Mouse (Mus musculus): ENCODE measurements at regions not wholly inside any gene's neighbourhood (a gene's known extent, or its start where the extent isn't known, plus 50 kb on each side); places are given as distances from the start of the nearest gene placed in this dataset.
"Not testable (repeated sequence)": the region's sequence is repeated elsewhere in the genome, so short reads cannot be mapped to it uniquely, and the experiment has no call there.

- intact Hi-C loops (cut with DNase I): no loop called here
- Histone ChIP-seq H3K4me3 (no peak overlapping the region), H3K27ac (no peak overlapping the region)
- TF ChIP-seq CTCF (IDR thresholded peaks at IDR 0.05): no peak
- no peak for DNase-seq
Observed at GRCm38 (mm10) chr6:144903156-144903555, 121.4 kb upstream of the Sox5 start.

DNA sequence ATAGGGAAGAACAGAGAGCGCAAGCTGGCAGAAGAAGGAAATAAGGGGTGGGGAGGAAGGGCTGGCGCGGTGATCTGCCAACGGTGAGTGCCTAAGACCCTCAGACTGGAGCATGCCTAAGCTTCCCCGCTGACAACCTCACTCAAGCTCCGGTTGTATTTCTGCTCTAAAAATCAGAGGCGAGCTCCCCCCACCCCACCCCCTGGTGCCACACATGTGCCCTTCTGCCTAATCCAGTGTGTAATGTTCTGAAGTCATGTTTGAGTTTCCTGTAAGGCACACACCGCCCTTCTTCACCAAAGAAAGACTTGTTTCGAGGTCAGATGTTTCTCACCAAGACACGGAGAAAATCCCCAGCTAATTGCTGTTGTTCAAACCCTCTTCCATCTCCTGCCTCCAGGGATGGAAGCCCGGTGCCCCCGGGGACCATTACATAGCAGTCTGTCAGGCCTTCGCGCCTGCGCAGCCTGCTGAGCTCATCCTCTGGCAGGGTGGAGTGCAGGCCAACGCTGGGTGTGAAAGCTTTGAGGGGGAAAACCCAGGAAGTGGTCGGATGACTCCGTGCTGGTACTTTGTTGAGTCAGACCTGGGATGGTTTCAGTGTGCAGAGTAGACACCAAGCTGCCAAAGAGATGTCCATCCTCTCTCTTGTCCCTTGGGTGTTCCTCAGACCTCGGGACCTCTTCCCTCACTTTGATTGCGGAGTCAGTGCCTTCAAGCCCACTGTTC is 120.7 kb upstream of the Sox5 start:
- no peak for TF ChIP-seq CTCF (IDR thresholded peaks at IDR 0.05)
- no peak overlapping the region for H3K27ac ChIP-seq
- DNase-seq: peak; percentile 76
- intact Hi-C loops (cut with DNase I): no loop called here
- H3K4me3 ChIP-seq: no peak overlapping the region

DNA sequence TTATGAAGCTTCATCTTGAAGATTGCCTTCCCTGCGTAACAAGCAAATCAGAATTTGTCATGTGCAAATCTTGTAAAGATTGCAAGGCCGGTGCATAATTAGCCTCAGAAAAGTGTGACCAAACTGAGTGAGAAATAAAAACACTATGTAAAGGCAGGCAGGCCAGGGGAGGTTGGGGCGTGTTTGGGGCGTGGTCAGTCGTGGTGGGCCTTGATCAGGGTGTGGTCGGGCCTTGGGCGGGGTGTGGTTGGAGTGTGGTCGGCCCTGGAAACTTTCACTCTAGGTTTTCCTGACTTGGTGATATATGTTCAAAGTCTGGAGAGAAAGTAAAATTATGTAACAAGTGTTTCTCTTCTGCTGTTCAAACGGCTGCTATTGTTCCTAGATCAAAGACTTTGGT is 120.0 kb upstream of the Sox5 start:
- no peak for TF ChIP-seq CTCF (IDR thresholded peaks at IDR 0.05)
- Histone ChIP-seq H3K4me3 (no peak overlapping the region), H3K27ac (no peak overlapping the region)
- intact Hi-C loops (cut with DNase I): no loop called here
- no peak for DNase-seq

DNA sequence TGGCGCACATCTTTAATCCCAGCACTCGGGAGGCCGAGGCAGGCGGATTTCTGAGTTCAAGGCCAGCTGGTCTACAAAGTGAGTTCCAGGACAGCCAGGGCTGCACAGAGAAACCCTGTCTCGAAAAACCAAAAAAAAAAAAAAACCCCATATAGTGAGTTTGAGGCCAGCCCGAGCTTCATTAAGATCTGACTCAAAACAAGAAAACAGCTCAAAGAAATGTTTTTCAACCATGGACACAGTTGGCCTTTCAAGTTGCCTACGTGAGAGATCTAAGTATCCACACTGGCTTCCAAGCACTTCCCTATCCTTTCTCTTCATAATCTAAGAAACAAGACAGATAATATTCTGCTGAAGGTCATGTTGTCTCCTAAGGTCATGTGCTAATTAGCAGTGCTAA is 119.1 kb upstream of the Sox5 start:
- H3K27ac ChIP-seq; DNase-seq; H3K4me3 ChIP-seq; intact Hi-C loops (cut with DNase I): not testable (repeated sequence)

DNA sequence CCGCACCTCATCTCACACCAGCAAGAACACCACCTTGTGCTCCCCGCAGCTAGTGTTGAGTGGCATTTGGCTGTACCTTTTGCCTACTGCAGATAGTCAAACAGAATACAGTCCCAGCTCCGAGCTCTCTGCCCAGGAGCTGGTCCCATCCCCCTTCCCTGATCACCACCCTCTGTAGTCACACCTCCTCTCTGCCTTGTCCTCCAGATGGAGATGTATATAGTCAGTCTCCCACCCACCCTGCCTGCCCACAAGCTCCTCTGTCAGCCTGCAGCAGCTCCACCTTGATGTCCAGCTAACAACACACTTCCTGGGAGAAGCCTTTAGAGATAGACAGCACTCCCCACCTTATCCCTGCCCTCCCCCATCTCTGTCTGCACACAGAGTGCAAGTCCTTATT is 115.7 kb upstream of the Sox5 start:
- DNase-seq: no peak
- Histone ChIP-seq H3K27ac (no peak overlapping the region), H3K4me3 (no peak overlapping the region)
- no peak for TF ChIP-seq CTCF (IDR thresholded peaks at IDR 0.05)
- intact Hi-C loops (cut with DNase I): no loop called here

- intact Hi-C loops (cut with DNase I): no loop called here
- Histone ChIP-seq H3K4me3 (no peak overlapping the region), H3K27ac (no peak overlapping the region)
- DNase-seq: no peak
- TF ChIP-seq CTCF (IDR thresholded peaks at IDR 0.05): no peak
Observed at GRCm38 (mm10) chr6:144890914-144891313, 109.1 kb upstream of the Sox5 start.

DNA sequence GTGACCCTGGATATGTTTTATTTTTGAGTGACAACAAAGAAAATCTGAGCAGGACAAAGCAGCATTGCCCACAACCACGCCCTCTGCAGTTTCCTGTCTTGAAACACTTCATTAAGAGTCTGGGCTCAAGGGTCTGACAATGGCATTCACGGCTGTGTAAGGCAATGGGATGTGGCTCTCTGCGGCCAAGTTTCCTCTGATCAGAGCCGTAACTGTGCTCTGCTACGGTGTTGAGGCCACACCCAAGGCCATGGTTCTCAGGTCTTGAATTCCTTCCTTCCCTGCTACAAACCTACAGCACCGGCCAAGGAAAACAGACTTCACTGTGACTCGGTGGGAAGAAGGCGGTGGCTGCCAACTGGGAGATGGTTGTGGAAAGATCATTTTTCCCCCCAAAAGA is 108.4 kb upstream of the Sox5 start:
- Histone ChIP-seq H3K27ac (no peak overlapping the region), H3K4me3 (no peak overlapping the region)
- intact Hi-C loops (cut with DNase I): no loop called here
- no peak for DNase-seq
- TF ChIP-seq CTCF (IDR thresholded peaks at IDR 0.05): no peak

- TF ChIP-seq CTCF (IDR thresholded peaks at IDR 0.05): no peak
- no peak overlapping the region for H3K4me3 ChIP-seq
- H3K27ac ChIP-seq: no peak overlapping the region
- intact Hi-C loops (cut with DNase I): no loop called here
- no peak for DNase-seq
Observed at GRCm38 (mm10) chr6:144883117-144883516, 101.3 kb upstream of the Sox5 start.

GRCm38 (mm10) chr6:144880098-144880497 is 98.3 kb upstream of the Sox5 start:
- H3K27ac ChIP-seq: no peak overlapping the region
- no peak overlapping the region for H3K4me3 ChIP-seq
- TF ChIP-seq CTCF (IDR thresholded peaks at IDR 0.05): no peak
- intact Hi-C loops (cut with DNase I): no loop called here
- DNase-seq: no peak

DNA sequence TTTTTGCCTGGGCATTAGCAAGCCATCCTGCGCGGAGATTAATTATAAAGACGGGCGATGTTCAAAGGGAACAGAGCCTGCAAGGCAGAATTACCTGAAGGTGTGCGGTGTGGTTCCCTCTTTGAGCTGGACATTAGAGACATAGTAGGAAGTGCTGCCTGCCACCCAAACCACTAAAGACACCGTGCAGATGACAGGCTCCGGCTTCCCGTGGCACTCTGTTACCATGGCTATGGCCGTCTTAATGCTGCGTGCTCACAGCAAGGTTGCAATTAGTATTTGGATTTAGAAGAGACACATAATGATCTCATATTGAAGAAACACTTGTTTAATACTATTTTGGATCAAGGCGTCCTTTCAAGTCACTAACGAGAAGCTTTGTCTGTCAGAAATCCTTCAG is 95.0 kb upstream of the Sox5 start:
- DNase-seq: no peak
- intact Hi-C loops (cut with DNase I): no loop called here
- Histone ChIP-seq H3K27ac (no peak overlapping the region), H3K4me3 (no peak overlapping the region)
- TF ChIP-seq CTCF (IDR thresholded peaks at IDR 0.05): no peak

DNA sequence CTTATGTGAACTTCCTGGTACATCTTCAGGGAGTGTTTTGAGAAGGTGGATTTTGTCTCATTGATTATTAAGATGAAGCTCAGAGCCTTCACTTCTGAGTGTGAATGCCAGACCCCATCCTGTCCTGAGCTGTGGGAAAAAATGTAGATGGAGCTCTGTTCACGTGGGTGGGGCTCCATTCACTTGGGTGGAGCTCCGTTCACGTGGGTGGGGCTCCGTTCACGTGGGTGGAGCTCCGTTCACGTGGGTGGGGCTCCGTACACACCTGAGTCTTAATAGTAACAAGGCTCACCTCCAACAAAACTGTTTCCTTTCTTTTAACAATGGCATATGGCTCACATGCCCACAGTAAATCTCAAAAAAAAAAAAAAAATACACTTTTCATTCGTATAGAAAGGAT is 94.1 kb upstream of the Sox5 start:
- no peak for DNase-seq
- intact Hi-C loops (cut with DNase I): no loop called here
- Histone ChIP-seq H3K27ac (no peak overlapping the region), H3K4me3 (no peak overlapping the region)
- TF ChIP-seq CTCF (IDR thresholded peaks at IDR 0.05): no peak

GRCm38 (mm10) chr6:144874251-144874650 is 92.5 kb upstream of the Sox5 start:
- Histone ChIP-seq H3K4me3 (no peak overlapping the region), H3K27ac (no peak overlapping the region)
- intact Hi-C loops (cut with DNase I): no loop called here
- DNase-seq: no peak
- TF ChIP-seq CTCF (IDR thresholded peaks at IDR 0.05): no peak

- DNase-seq: no peak
- H3K27ac ChIP-seq: no peak overlapping the region
- no peak overlapping the region for H3K4me3 ChIP-seq
- intact Hi-C loops (cut with DNase I): no loop called here
- no peak for TF ChIP-seq CTCF (IDR thresholded peaks at IDR 0.05)
Observed at GRCm38 (mm10) chr6:144870949-144871348, 89.2 kb upstream of the Sox5 start.

- no peak for TF ChIP-seq CTCF (IDR thresholded peaks at IDR 0.05)
- H3K4me3 ChIP-seq: no peak overlapping the region
- intact Hi-C loops (cut with DNase I): no loop called here
- no peak for DNase-seq
- no peak overlapping the region for H3K27ac ChIP-seq
Observed at GRCm38 (mm10) chr6:144867333-144867732, 85.6 kb upstream of the Sox5 start.

All from gastrocnemius, adult 2 months (tissue).